Mouse (Mus musculus): ENCODE measurements around the gene Vps53.

DNA sequence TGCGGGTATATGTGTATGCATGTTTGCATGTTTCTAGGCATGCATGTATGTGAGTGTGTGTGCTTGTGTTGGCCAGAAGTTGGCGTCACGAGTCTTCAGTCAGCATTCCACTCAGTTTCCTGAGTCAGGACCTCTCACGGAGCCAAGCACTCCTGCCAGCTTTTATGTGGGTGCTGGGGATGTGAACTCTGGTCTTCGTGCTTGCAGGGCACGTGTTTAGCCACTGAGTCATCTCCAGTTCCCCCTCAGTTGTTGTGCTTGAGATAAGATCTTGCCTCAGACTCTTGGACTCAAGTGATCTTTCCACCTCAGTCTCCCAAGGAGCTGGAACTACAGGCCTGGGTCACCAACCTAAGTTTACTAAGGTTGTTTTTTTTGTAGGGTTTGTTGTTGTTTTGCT, 170.3 kb downstream of the Vps53 start:
- TF ChIP-seq CTCF (IDR thresholded peaks at IDR 0.05; ENCODE audit: borderline replicate concordance, insufficient read depth, low read depth, low read length): no peak
- no peak for TF ChIP-seq POLR2A (IDR thresholded peaks at IDR 0.05; ENCODE audit: borderline replicate concordance, insufficient read depth, low read length)
